Mouse (Mus musculus): ENCODE data around the gene Kbtbd13.

GRCm38 (mm10) chr9:65430401-65430800 is 38.9 kb upstream of the Kbtbd13 start:
- no peak for TF ChIP-seq CTCF (IDR thresholded peaks at IDR 0.05; ENCODE audit: extremely low read depth, insufficient read length, insufficient replicate concordance, low read depth, low read length)
- TF ChIP-seq POLR2A (IDR thresholded peaks at IDR 0.05; ENCODE audit: low read depth, low read length): no peak

All from small intestine, adult 2 months (tissue).